Mouse (Mus musculus) forebrain, embryonic 10.5 days (tissue): ENCODE measurements around the gene Wnt16. TPM values are rescaled to one million over a fixed set of nuclear protein-coding genes. Genes with fewer than 3 reads are reported as not detected.
A peak's percentile ranks its signal among the peaks of the same experiment; 100 is the strongest.
"Not testable (repeated sequence)": the region's sequence is repeated elsewhere in the genome, so short reads cannot be mapped to it uniquely, and the experiment has no call there.

ENCODE experiments used
- DNase-seq: peaks from one replicate; pipeline ENCODE4 v3.0.0-alpha.2; 2017; ENCODE audit warnings: low spot score; ENCODE audit errors: extremely low spot score
- H3K27ac ChIP-seq: fragments of 300-500 bp; sonication (generic); 2 replicates; pipeline ENCODE4 v1.5.1; 2016; ENCODE audit warnings: mild to moderate bottlenecking
- H3K27me3 ChIP-seq: fragments of 300-500 bp; sonication (generic); 2 replicates; pipeline ENCODE4 v1.6.1; 2016; ENCODE audit warnings: mild to moderate bottlenecking; ENCODE audit not compliant: poor library complexity, severe bottlenecking
- H3K36me3 ChIP-seq: fragments of 300-500 bp; sonication (generic); replicated peaks from 2 replicates; pipeline ENCODE4 v1.6.1; 2016; ENCODE audit warnings: mild to moderate bottlenecking, moderate library complexity
- H3K4me1 ChIP-seq: fragments of 300-500 bp; sonication (generic); 2 replicates; pipeline ENCODE4 v1.6.1; 2016
- H3K4me3 ChIP-seq: fragments of 300-500 bp; sonication (generic); 2 replicates; pipeline ENCODE4 v1.5.1; 2016; ENCODE audit warnings: mild to moderate bottlenecking, moderate library complexity
- H3K9me3 ChIP-seq: fragments of 300-500 bp; sonication (generic); 2 replicates; pipeline ENCODE4 v1.6.1; 2016; ENCODE audit warnings: mild to moderate bottlenecking, moderate library complexity
- WGBS: fragments of 180-500 bp; shearing (Covaris S2); methylation state at CpG from one replicate; pipeline ENCODE4 v1.1.7; 2016; 5-methylcytosine and 5-hydroxymethylcytosine counted together
- polyA plus RNA-seq: library from polyadenylated mRNA; unstranded; fragments of >200 nt; fragmentation: Nextera tagmentation; extraction: Ambion mirVana; gene quantifications from 2 replicates; pipeline ENCODE4 v1.2.1, GENCODE M21; 2016

Gene Wnt16
- polyA plus RNA-seq = 0.64 and 0.82 TPM in 2 replicates

DNA sequence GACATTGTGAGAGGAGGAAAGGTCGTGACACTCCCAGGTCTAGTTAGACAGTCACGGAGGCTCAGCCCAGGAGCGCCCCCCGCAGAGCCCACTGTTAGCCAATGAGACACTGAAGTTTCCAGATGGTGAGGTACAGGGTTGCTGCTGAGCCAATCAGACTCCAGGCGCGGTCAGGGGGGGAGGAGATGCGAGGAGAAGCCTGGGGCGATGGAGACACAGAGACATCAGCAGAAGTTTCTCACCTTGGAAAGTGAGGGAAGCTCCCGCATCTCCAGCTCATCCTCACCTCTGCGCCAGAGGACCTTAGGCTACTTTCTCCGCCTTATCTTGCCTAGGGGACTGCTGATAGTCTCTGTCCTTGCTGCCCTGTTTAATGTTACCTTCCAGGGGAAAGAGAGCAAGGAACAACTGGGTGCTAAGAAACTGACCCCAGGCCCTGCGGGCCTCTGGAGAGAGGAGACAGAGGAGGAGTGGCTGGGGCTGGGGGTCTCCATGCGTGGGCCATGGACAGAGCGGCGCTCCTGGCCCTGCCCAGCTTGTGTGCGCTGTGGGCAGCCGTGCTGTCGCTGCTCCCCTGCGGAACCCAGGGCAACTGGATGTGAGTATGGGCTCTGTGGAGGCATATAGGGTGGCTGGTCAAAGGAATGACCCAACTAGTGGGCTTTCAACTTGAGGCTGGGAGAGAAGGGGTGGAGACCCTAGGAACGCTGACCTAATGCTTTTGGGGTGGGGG, at the start of gene Wnt16:
Gene Wnt16 (plus strand): TSS at position 224 of the 733 bp plus-strand sequence.
- H3K36me3 ChIP-seq = no peaks in the 10 kb centered on the region
- peak within 1 kb of the TSS; percentile 57 for H3K4me3 ChIP-seq
- WGBS = under 1% methylated on average over 20 of the region's 20 CpGs
- peak; percentile 61 for DNase-seq
- H3K27me3 ChIP-seq = peaks cover 68% of the 10 kb centered on the region
- peaks cover 24% of the 10 kb centered on the region for H3K4me1 ChIP-seq
- H3K27ac ChIP-seq = no peak within 1 kb of the TSS; the same call in 1 of the 2 replicates
- H3K9me3 ChIP-seq = no peaks in the 10 kb centered on the region

DNA sequence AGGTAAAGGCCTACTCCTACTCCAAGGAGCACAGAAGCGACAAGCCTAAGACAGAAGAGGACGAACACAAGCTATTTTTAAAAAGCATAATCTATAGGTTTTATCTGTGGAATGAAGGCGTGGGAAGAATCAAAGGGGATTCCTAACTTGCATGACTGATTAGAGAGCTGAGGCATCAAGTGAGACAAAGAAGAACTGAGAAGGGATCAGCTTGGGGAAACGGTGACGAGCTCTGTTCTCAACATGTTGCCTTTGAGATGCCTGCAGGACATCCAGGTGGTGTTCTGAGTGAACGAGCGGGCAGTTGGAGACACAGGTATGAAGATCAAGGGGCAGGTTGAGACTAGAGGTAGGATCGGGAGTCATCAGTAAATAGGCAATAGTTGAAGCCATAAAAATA, 44.7 kb upstream of the Wnt16 start:
- WGBS = 76% methylated on average over 8 of the region's 8 CpGs

DNA sequence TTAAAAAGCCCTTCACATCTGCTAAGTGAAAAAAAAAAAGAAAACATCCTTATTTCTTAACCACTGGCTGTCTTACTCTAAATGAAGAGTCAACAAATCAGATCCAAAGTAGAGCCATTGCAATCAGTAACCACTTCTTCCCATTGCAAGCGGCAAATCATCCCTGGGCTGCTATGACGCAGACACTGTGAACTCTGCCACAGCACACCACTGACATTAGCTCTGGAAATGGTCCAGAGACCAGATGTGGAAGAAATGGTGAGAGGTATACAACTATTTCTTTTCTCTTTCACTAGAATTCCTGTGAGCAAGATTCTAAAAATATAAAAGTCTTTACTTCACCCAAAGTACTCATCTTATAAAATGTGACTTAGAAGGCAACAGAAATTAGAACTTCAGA, 41.3 kb upstream of the Wnt16 start:
- H3K4me1 ChIP-seq = no peaks in the 10 kb centered on the region
- DNase-seq = no peak
- no peak overlapping the region for H3K4me3 ChIP-seq
- no peaks in the 10 kb centered on the region for H3K27me3 ChIP-seq
- H3K36me3 ChIP-seq = no peaks in the 10 kb centered on the region
- no peaks in the 10 kb centered on the region for H3K9me3 ChIP-seq
- WGBS = 97% methylated on average over 2 of the region's 2 CpGs
- no peak overlapping the region for H3K27ac ChIP-seq

More for the DNA sequence above, 44.7 kb upstream of the Wnt16 start:
- H3K27ac ChIP-seq = no peak overlapping the region
- H3K36me3 ChIP-seq = no peaks in the 10 kb centered on the region
- no peak for DNase-seq
- H3K4me1 ChIP-seq = no peaks in the 10 kb centered on the region
- H3K9me3 ChIP-seq = no peaks in the 10 kb centered on the region
- H3K4me3 ChIP-seq = no peak overlapping the region
- no peaks in the 10 kb centered on the region for H3K27me3 ChIP-seq

DNA sequence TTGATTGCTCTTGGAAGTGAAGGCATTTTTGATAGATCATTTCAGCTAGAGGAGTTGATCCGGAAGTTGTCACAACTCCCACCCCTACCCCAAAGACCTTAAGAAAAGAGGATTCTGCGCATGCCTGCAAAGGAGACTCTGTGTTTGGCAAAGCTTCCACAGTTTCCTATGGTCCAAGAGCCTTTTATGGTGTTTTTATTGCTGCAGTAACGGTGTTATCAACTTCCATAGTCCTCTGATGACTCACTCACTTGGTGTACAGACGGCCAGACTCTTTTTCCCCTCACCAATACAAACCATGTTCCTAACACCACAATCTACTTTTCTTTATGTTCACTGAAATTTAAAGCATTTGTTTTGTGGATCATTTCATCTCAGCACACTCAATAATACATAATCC, 29.2 kb upstream of the Wnt16 start:
- no peaks in the 10 kb centered on the region for H3K4me1 ChIP-seq
- no peak overlapping the region for H3K27ac ChIP-seq
- WGBS = 93% methylated on average over 4 of the region's 4 CpGs
- no peaks in the 10 kb centered on the region for H3K27me3 ChIP-seq
- H3K4me3 ChIP-seq = no peak overlapping the region
- H3K36me3 ChIP-seq = no peaks in the 10 kb centered on the region
- no peak for DNase-seq
- no peaks in the 10 kb centered on the region for H3K9me3 ChIP-seq

DNA sequence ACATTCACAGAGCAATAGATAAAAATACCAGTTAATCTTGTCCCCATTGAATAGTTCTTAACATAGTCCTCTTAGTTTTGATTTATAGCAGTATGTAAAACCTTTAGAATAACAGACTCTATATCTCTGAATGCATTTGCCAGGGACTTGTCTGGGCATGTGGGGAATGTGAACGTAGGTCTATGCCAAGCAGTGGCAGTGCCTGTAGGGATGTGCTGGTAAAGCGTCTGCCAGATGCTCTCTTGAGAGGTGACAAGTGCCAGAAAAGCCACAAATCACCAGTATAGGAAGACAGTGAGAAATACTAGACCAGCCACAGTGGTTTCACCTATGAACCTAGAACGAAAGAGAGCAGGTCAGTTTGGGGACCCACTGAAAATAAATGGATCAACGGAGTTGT, 25.5 kb upstream of the Wnt16 start:
- Histone ChIP-seq H3K4me3 (no peak overlapping the region), H3K36me3 (no peaks in the 10 kb centered on the region), H3K9me3 (no peaks in the 10 kb centered on the region), H3K4me1 (no peaks in the 10 kb centered on the region), H3K27me3 (no peaks in the 10 kb centered on the region), H3K27ac (no peak overlapping the region)
- 90% methylated on average over 4 of the region's 4 CpGs for WGBS
- DNase-seq = no peak

DNA sequence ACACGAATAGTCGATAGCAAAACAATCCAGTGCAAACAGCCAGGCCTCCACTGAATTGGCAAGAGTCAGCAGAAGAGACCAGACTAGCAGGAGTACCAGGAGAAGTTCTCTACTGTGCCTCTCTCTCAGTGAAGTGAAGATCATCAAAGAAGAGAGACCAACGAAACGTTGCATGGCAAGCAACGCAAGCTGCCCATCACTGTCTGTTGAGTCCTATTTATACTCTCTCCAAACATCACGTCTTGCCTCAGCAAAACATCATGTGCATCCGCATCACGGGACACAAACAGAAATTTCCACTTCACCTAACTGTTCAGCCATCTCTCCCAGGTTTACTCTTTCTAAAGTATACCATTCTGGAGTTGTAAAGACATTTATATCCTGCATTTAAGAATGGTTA, 23.9 kb upstream of the Wnt16 start:
- not testable (repeated sequence) for H3K4me1 ChIP-seq, H3K9me3 ChIP-seq, H3K4me3 ChIP-seq, H3K36me3 ChIP-seq, H3K27me3 ChIP-seq, DNase-seq, H3K27ac ChIP-seq
- 86% methylated on average over 8 of the region's 8 CpGs for WGBS

DNA sequence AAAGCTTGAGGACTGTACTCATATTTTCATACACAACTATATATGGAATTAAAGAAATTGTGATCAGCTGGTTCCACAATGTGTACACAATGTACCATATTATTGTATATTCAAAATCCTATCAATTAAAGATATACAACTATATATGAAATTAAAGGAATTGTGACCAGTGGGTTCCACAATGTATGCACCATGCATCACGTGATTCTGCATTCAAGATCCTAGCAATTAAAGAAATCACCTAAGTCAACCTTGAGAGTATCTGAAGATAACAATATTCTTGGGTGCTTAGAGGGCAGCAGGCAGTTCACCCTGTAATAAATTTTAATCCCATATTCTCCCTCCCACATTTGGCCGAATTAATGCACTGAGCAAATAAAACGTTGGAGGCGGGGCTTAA, 22.0 kb upstream of the Wnt16 start:
- H3K27ac ChIP-seq = no peak overlapping the region
- H3K27me3 ChIP-seq = no peaks in the 10 kb centered on the region
- H3K36me3 ChIP-seq = no peaks in the 10 kb centered on the region
- H3K9me3 ChIP-seq = no peaks in the 10 kb centered on the region
- no peak overlapping the region for H3K4me3 ChIP-seq
- 89% methylated on average over 4 of the region's 4 CpGs for WGBS
- no peaks in the 10 kb centered on the region for H3K4me1 ChIP-seq
- no peak for DNase-seq

DNA sequence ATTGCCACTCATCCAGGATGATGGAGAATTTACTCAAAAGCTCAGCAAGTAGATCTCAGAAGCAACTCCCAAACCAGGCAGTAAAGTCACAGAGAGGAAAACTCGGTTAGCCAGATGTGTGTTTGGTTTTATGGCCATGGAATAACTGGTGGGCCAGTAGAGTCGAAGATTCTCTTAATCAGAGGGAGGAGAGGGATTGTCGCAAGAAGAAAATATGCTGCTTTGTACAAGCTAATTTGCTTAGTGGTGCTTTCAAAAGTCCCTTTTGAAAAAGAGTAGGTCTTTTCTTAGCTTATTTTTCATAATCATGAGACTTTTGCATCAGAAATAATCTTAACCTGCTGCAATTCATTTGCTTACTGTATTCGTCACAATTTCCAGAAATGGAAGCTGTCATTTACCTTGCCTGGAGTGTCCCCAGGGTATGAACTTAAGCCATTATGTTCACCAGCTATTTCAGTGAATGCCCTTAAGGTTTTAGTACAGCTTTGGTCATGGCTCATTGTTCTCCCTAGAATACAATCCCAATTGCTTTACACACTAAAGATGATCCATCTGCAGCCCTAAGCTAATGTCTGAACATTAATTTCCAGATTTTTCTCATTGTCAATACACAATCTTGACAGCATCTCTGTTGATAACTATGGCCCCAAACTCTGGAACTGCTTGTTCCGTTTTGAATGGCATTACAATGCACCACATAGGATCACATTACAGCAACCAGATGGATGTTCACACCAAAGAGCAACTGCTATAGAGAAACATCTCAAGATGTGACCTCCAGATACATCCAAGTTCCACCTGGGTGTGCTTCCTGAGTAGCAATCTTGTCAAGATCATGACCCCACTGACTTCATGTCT, 20.0 kb upstream of the Wnt16 start:
- WGBS = 81% methylated on average over 5 of the region's 5 CpGs

DNA sequence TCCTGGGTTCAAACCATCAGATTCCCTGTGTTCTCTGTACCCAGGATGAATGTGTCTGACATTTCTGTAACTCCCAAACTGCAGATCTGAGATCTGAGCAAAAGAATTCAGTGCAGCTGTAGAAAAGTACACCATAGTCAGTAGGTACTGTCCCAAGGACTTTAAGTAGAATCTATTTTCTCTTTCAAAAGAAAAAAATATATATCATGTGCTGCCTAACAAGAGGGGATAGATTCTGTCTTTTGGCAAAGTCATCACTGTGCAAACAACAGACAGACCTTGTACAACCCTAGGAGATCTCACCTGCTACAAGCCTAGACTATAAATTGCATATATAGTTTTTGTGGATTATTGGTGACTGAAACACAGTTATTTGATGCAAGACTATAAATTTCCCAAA, 19.4 kb upstream of the Wnt16 start:
- no peak for DNase-seq

More for the DNA sequence above, 20.0 kb upstream of the Wnt16 start:
- DNase-seq = no peak
- H3K4me3 ChIP-seq = no peak overlapping the region
- H3K36me3 ChIP-seq = no peaks in the 10 kb centered on the region
- no peaks in the 10 kb centered on the region for H3K27me3 ChIP-seq
- H3K9me3 ChIP-seq = no peaks in the 10 kb centered on the region
- no peak overlapping the region for H3K27ac ChIP-seq
- no peaks in the 10 kb centered on the region for H3K4me1 ChIP-seq

DNA sequence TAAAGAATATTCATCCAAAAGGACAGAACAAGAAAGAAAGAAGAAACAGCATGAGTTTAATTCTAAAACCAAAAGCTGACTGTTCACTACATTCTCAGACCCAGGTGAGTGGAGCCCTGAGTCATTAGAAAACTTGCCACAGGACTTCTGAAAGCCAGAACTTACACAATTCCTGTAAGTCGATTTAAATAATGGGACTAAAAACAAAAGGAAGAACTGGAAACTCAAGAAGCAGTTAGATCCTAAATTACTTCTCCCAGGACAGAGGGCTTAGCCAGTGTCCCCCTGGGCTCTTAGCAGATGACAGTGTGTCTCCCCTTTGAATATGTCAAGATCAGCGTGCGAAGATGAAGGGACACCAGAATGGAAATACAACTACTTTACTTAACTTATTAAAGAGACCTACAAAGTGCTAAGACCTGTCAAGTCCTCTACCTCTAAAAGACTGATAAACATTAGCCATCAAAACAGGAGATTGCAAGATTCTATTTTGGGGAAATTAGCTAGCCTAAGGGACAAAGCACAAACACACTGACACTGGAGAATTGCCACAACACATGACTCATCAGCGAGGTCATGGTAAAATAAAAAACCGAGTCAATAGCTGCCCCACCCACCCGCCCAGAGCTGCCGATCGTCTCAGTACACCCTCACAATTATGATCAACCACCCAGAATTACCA, 18.0 kb upstream of the Wnt16 start:
- no peaks in the 10 kb centered on the region for H3K9me3 ChIP-seq
- DNase-seq = no peak
- no peak overlapping the region for H3K4me3 ChIP-seq
- H3K4me1 ChIP-seq = no peaks in the 10 kb centered on the region
- H3K36me3 ChIP-seq = no peaks in the 10 kb centered on the region
- 81% methylated on average over 8 of the region's 8 CpGs for WGBS
- no peak overlapping the region for H3K27ac ChIP-seq
- H3K27me3 ChIP-seq = no peaks in the 10 kb centered on the region

More for the DNA sequence above, 19.4 kb upstream of the Wnt16 start:
- Histone ChIP-seq H3K27me3 (no peaks in the 10 kb centered on the region), H3K27ac (no peak overlapping the region), H3K4me1 (no peaks in the 10 kb centered on the region), H3K9me3 (no peaks in the 10 kb centered on the region), H3K4me3 (no peak overlapping the region), H3K36me3 (no peaks in the 10 kb centered on the region)

DNA sequence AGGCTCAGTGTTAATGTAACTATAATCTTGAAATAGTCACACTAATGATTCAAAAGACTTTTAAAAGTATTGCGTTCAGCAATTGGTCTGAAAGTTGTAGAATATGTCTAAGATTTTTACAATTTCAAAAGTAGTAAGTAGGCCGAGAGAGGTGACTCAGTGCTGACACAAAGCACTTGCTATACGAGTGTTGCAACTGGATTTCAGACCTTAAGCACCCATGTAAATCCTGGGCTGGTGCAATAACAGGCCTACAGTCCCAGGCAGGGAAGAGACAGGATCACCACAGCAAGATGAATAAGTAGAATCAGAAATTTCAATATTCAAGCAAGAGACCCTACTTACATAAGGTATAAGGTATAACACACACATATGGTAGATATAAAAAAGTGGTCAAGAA, 10.1 kb upstream of the Wnt16 start:
- H3K36me3 ChIP-seq = no peaks in the 10 kb centered on the region
- WGBS = 85% methylated on average over 3 of the region's 3 CpGs
- H3K9me3 ChIP-seq = no peaks in the 10 kb centered on the region
- H3K4me3 ChIP-seq = no peak overlapping the region
- H3K27ac ChIP-seq = no peak overlapping the region
- H3K27me3 ChIP-seq = no peaks in the 10 kb centered on the region
- peaks cover 6% of the 10 kb centered on the region; the same call in 1 of the 2 replicates for H3K4me1 ChIP-seq
- no peak for DNase-seq

DNA sequence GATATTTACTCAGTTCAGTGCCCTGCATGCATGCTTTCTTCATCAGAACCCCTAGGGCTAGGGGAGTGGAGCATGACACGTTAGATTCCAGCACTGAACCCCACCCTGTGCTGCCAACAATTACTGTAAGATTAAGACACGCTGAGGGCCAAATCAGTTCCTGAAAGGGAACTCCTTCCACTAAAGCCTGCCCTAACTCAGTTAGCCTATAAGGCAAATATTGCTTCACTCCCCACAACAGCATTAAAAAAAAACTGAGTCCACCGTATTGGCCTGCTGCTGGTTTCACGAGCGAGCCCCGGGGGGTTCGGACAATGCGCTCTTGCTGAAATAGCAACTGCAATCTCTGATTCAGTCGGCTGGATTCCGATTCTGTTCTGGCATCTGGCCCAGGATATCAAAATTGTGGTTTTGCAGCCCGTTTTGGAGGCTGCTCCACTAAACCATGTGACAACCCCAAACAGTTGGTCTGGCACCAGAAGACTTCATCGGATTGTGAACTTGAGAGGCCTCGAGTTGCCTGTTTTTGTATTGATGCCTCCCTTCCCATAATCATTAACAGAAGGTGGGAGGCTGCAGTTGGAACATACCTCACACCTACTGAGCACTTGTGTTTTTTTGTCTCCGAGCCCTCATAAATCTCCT, 7.7 kb upstream of the Wnt16 start:
- H3K27me3 ChIP-seq = no peaks in the 10 kb centered on the region
- no peaks in the 10 kb centered on the region for H3K36me3 ChIP-seq
- no peaks in the 10 kb centered on the region for H3K9me3 ChIP-seq
- no peak overlapping the region for H3K27ac ChIP-seq
- WGBS = 78% methylated on average over 14 of the region's 14 CpGs
- H3K4me1 ChIP-seq = peaks cover 6% of the 10 kb centered on the region; the same call in 1 of the 2 replicates
- H3K4me3 ChIP-seq = no peak overlapping the region
- no peak for DNase-seq
